Mouse (Mus musculus) inflammation-experienced regulatory T-cells, adult 16 weeks (primary cell): Measurements from ENCODE around the gene Atp6v1fnb. TPM values are rescaled to one million over a fixed set of nuclear protein-coding genes. Genes with fewer than 3 reads are reported as not detected.

Experiments
- polyA plus RNA-seq: library from polyadenylated mRNA; unstranded; fragments of 100-300 nt; shearing (Covaris generic); gene quantifications from one replicate; pipeline ENCODE4 v1.2.1, GENCODE M21; 2017

Atp6v1fnb gene
- polyA plus RNA-seq = 0.44 TPM

DNA sequence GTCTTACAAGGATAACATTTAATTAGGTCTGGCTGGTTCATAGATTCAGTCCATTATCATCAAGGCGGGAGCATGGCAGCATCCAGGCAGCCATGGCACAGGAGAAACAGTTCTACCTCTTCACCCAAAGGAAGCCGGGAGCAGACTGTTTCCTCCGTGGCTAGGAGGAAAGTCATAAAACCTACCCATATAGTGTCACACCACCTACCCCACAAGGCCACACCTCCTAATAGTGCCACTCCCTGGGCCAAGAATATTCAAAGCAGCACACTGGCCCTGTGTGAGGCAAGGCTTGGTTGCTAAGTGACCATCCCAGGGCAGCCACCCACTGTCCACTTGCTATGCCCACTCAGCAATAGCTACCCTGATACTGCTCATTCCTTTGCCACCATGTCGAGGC is at the start of gene Atp6v1fnb:
Atp6v1fnb (plus strand) TSS at position 301 of the 400 bp plus-strand sequence.

DNA sequence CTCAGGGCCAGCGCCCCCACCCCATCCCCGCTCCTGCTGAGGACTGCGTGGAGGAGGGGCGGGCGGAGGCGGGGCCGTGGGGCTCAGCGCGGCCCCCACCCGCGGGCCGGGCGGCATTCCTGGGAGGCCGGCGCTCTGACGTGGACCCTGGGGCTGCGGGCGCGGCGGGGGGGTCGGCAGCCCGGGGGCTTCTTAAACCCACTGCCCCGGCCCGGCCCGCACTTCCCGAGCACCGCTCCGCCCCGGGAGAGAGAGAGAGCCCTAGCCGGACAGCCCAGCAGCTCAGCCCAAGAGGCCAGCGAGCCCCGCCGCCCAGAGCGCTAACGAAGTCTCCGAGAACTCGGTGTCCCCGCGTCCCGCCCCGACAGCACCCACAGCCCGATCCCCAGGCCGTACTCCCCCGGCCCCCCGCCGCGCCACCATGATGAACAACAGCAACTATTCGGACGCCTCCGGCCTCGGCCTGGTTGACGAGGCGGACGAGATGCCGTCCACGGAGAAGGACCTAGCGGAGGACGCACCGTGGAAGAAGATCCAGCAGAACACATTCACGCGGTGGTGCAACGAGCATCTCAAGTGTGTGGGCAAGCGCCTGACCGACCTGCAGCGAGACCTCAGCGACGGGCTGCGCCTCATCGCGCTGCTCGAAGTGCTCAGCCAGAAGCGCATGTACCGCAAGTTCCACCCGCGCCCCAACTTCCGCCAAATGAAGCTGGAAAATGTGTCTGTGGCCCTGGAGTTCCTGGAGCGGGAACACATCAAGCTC is 38.0 kb upstream of the Atp6v1fnb start, which contains the start of gene Flnc:
Flnc (plus strand) TSS at position 219 of the 766 bp plus-strand sequence.

GRCm38 (mm10) chr6:29467583-29468354 is 3.5 kb upstream of the Atp6v1fnb start, which contains the start of gene Atp6v1f:
TSS of gene Atp6v1f (plus strand) at chr6:29467718.

DNA sequence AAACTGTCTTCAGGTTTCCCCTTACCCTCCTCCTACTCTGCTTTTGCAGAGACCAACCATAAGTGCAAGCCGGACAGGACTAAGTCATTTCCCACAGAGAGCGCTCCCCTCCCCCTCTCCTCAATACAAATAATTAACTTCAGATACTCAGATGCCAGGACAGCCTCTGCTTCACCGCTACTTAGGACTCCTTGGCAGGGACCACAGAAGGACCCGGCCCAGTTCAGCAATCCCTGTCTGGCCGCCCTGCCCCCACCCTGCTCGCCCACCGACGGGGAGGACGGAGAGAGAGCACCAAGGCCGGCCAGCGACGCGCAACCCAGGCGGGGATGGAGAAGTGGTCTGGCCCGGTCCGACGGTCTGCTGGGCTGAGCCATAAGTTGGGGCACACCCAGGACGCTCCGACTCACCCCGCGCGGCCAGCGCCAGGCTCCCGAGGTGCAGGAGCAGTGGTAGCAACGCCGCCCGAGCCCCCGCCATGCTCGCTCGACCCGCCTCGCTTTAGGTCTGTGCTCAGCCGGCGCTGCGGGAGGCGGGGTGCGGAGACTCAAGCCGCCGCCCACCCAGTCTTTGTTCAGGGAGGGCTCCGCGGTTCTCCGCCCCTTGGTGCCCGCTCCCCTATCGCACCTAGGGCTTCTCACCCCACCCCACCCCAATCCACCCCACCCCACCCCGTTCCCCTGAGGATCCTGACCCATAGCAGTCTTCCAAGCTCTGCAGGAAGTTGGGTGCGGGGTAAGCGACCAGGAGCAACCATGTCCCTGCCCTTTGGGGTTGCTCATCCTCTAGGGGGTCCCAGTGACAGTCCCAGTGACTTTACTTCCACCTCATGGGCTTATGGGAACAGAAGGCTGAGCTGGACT is 36.4 kb downstream of the Atp6v1fnb start, which contains the start of gene Kcp:
Kcp (minus strand) TSS at position 506 of the 863 bp plus-strand sequence.

Other genes with a start within 250 kb of the Atp6v1fnb start
- 34.3 TPM for gene Hilpda, start 198.9 kb upstream of the Atp6v1fnb start, polyA plus RNA-seq
- 0.62 TPM for gene Fam71f2, start 191.8 kb upstream of the Atp6v1fnb start, polyA plus RNA-seq
- gene Fam71f1, start 152.3 kb upstream of the Atp6v1fnb start, polyA plus RNA-seq = not detected
- gene Calu, start 123.4 kb upstream of the Atp6v1fnb start, polyA plus RNA-seq = 127 TPM
- gene Opn1sw, start 83.0 kb upstream of the Atp6v1fnb start, polyA plus RNA-seq = not detected
- gene Ccdc136, start 75.1 kb upstream of the Atp6v1fnb start, polyA plus RNA-seq = 1.9 TPM
- gene Flnc, start 38.2 kb upstream of the Atp6v1fnb start, polyA plus RNA-seq = not detected
- 358 TPM for gene Atp6v1f, start 3.7 kb upstream of the Atp6v1fnb start, polyA plus RNA-seq
- not detected for gene Kcp, start 36.5 kb downstream of the Atp6v1fnb start, polyA plus RNA-seq
- gene Irf5, start 55.2 kb downstream of the Atp6v1fnb start, polyA plus RNA-seq = 48.5 TPM
- gene Tnpo3, start 138.4 kb downstream of the Atp6v1fnb start, polyA plus RNA-seq = 126 TPM
- 0.09 TPM for gene Tspan33, start 222.8 kb downstream of the Atp6v1fnb start, polyA plus RNA-seq